Mouse (Mus musculus) stomach, embryonic 15.5 days (tissue): ENCODE data around the gene Asxl2. TPM values are rescaled to one million over a fixed set of nuclear protein-coding genes. Genes with fewer than 3 reads are reported as not detected.

Experiments
- ATAC-seq: fragments of 200-750 bp; cut with Nextera tagmentation; 2 replicates; pipeline ENCODE4 v1.8.0; 2017; ENCODE audit warnings: low read depth, moderate number of reproducible peaks, moderate TSS enrichment; ENCODE audit not compliant: insufficient read depth, low FRiP score
- H3K27ac ChIP-seq: fragments of 300-500 bp; sonication (generic); 2 replicates; pipeline ENCODE4 v1.5.1; 2015; ENCODE audit warnings: mild to moderate bottlenecking, inconsistent platforms
- H3K27me3 ChIP-seq: fragments of 300-500 bp; sonication (generic); replicated peaks from 2 replicates; pipeline ENCODE4 v1.6.1; 2015; ENCODE audit warnings: inconsistent platforms
- H3K36me3 ChIP-seq: fragments of 300-500 bp; sonication (generic); 2 replicates; pipeline ENCODE4 v1.6.1; 2015; ENCODE audit warnings: inconsistent platforms
- H3K4me1 ChIP-seq: fragments of 300-500 bp; sonication (generic); 2 replicates; pipeline ENCODE4 v1.6.1; 2015; ENCODE audit warnings: inconsistent platforms
- H3K4me2 ChIP-seq: fragments of 300-500 bp; sonication (generic); 2 replicates; pipeline ENCODE4 v1.6.1; 2015; ENCODE audit warnings: mild to moderate bottlenecking, inconsistent platforms
- H3K4me3 ChIP-seq: fragments of 300-500 bp; sonication (generic); replicated peaks from 2 replicates; pipeline ENCODE4 v1.5.1; 2015; ENCODE audit warnings: inconsistent platforms
- H3K9ac ChIP-seq: fragments of 300-500 bp; sonication (generic); 2 replicates; pipeline ENCODE4 v1.6.1; 2015; ENCODE audit warnings: inconsistent platforms
- H3K9me3 ChIP-seq: fragments of 300-500 bp; sonication (generic); 2 replicates; pipeline ENCODE4 v1.6.1; 2016; ENCODE audit warnings: inconsistent platforms
- WGBS: fragments of 180-500 bp; shearing (Covaris S2); methylation state at CpG from one replicate; pipeline ENCODE4 v1.1.7; 2015; 5-methylcytosine and 5-hydroxymethylcytosine counted together
- polyA plus RNA-seq: library from polyadenylated mRNA; unstranded; fragments of >200 nt; fragmentation: Nextera tagmentation; extraction: Ambion mirVana; gene quantifications from 2 replicates; pipeline ENCODE4 v1.2.1, GENCODE M21; 2015

Gene Asxl2
- 16.4 and 19.5 TPM in 2 replicates for polyA plus RNA-seq

DNA sequence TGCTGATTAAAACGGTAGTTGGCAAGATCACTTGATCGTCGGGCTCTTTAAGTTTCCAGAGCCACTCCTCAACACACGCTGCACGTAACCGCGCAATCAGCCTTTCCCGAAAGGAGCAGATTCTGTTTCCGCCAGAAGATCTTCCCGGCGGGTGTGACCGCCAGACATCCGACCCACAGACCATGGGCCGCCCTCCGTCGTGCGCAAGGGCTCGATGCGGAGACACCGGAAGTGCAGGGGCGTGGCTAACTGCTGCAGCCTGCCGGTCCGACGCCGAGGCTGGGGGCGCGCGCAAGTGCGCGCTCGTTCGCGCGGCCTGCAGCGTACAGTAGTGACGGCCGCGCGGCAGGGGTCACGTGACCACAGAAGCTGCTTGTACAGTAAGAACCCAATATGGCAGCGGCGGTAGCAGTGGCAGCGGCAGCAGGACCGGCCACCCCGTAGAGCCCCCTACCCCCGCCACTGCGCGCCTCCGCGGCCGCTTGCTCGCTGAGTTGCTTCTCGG, at the start of gene Asxl2:
Gene Asxl2 (plus strand): TSS at position 328 of the 505 bp plus-strand sequence.
- Histone ChIP-seq H3K4me1 (peaks cover 8% of the 10 kb centered on the region; the same call in 1 of the 2 replicates), H3K27ac (peak within 1 kb of the TSS; percentile 99), H3K4me3 (peak within 1 kb of the TSS; percentile 98), H3K9ac (peak within 1 kb of the TSS; percentile 93), H3K4me2 (peak within 1 kb of the TSS; percentile 60), H3K36me3 (peaks cover 4% of the 10 kb centered on the region; the same call in 1 of the 2 replicates), H3K9me3 (no peaks in the 10 kb centered on the region), H3K27me3 (no peaks in the 10 kb centered on the region)
- under 1% methylated on average over 53 of the region's 53 CpGs for WGBS
- peak; percentile 95 for ATAC-seq

DNA sequence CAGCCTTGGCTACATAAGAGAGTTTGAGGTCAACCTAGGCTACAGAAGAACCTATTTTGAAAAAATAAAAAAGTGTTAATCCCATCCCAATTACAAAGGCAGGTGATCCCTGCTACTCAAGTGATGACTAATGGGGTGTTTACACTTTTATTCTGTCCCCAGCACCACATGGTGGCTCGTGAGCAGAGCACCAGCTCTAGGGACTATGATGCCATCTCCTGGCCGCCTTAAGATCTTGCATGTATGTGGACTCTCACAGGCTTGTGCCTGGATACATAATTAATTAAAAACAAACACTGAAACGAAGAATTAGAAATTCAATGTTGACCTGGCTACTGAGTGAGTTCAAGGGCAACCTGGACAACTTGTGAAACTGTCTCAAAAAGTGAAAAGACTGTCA, 49.5 kb upstream of the Asxl2 start:
- Histone ChIP-seq H3K9me3 (no peaks in the 10 kb centered on the region), H3K4me2 (no peak overlapping the region), H3K4me1 (no peaks in the 10 kb centered on the region), H3K27ac (no peak overlapping the region), H3K4me3 (no peak overlapping the region), H3K36me3 (no peaks in the 10 kb centered on the region), H3K27me3 (no peaks in the 10 kb centered on the region), H3K9ac (no peak overlapping the region)
- WGBS, result 22% methylated on average over 3 of the region's 3 CpGs
- ATAC-seq, result no peak

DNA sequence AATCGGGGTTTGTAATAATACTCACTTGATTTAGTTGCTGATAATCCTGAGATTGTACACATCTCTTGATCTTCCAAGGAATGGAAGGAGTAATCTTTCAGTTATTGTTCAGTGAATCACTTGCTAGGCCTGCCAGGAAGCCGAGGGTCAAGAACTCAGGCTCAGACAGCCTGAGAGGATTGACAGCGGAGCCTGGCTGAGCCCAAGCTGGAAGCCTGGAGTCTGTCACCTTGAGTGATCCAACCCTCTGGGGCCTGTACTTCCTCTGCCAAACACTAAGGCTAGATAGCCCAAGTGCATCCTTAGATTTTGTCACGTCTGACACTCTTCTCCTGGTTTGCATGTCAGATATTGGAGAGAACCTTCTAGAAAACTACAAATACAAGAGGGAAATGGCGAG, 48.9 kb upstream of the Asxl2 start:
- H3K4me1 ChIP-seq, result no peaks in the 10 kb centered on the region
- no peak overlapping the region for H3K27ac ChIP-seq
- H3K27me3 ChIP-seq, result no peaks in the 10 kb centered on the region
- no peak overlapping the region for H3K4me3 ChIP-seq
- no peak overlapping the region for H3K4me2 ChIP-seq
- H3K9ac ChIP-seq, result no peak overlapping the region
- no peaks in the 10 kb centered on the region for H3K9me3 ChIP-seq
- 74% methylated on average over 5 of the region's 5 CpGs for WGBS
- peaks cover 2% of the 10 kb centered on the region; the same call in 1 of the 2 replicates for H3K36me3 ChIP-seq
- no peak for ATAC-seq

DNA sequence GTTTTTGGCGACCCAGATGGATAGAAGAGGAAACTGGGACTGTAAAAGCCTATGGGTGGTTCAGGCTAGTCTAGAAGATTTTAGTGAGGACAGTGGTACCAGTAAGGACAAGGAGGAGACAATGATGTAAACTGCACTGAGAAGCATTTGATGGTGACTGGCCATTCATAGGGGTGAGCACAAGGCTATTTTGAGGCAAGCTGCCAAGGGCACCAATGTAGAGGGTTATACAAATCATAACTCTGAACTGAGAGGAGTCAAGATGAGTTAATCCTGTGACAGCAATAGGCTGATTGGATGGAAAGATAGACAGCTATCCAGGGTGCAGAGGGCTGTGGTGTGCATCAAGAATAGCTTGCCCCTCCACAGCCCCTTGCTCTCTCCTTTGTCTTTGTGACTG, 41.8 kb upstream of the Asxl2 start:
- WGBS, result 62% methylated on average over 1 of the region's 1 CpGs
- Histone ChIP-seq H3K4me2 (no peak overlapping the region), H3K36me3 (peaks cover 13% of the 10 kb centered on the region; the same call in 1 of the 2 replicates), H3K4me3 (no peak overlapping the region), H3K9me3 (no peaks in the 10 kb centered on the region), H3K27me3 (no peaks in the 10 kb centered on the region), H3K27ac (no peak overlapping the region), H3K9ac (no peak overlapping the region), H3K4me1 (no peaks in the 10 kb centered on the region)
- ATAC-seq, result no peak

DNA sequence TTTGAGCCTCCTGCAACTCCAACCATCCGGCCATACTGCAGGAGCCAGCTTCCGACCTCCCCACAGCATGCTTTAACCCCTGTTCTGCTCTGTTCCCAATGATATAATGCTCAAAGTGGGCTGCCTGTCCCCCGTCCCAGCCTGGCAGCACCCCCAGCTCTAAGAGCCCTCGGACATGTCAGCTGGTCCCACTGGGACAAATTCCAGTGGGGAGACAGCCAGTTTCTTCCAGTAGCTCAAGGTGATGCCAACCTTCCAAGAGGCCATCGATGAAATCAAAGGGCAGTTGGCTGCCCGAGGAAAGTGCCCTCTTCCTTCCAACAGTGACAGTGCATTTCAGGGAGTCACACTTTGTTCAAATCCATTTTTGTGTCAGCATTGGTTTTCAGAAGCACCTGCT, 41.4 kb upstream of the Asxl2 start:
- Histone ChIP-seq H3K9me3 (no peaks in the 10 kb centered on the region), H3K36me3 (peaks cover 13% of the 10 kb centered on the region; the same call in 1 of the 2 replicates), H3K4me3 (no peak overlapping the region), H3K4me1 (no peaks in the 10 kb centered on the region), H3K27ac (no peak overlapping the region), H3K4me2 (no peak overlapping the region), H3K27me3 (no peaks in the 10 kb centered on the region), H3K9ac (no peak overlapping the region)
- 80% methylated on average over 6 of the region's 6 CpGs for WGBS
- ATAC-seq, result no peak

DNA sequence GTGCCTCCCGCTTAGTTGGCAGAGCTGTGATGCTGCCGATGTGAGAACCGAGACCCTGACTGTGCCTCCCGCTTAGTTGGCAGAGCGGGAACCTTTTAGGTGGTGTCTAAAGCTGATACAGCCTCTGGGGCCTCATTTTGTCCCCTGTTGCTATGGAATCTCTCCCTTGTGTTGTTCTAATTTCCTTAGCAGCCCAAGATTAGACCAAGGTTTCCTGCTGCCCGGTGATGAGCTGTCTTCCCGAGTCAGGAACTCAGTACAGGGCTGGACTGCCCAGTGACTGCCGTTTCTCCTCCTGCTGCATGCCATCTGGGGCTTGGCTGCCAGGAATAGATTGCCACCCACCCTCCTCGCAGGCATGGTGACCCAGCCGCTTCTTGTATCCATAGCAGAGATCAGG, 40.7 kb upstream of the Asxl2 start:
- peaks cover 15% of the 10 kb centered on the region; the same call in 1 of the 2 replicates for H3K36me3 ChIP-seq
- 71% methylated on average over 10 of the region's 10 CpGs for WGBS

DNA sequence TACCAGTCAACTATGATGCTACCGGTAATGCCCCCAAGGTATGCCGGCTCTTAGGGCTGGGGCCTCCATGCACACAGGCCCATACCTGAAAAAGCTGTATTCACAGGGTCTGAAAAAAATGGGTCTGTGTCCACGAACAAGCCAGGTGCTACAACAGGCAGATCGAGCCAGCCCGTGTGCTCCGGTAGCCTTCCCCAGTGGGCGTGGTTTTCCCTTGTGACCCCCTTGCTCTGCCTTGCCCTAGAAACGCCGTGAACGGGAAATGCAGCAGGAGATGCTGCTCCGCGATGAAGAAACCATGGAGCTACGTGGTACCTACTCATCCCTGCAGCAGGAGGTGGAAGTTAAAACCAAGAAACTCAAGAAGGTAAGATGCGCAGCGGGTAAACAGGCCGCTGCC, 38.8 kb upstream of the Asxl2 start:
- Histone ChIP-seq H3K4me3 (no peak overlapping the region), H3K4me1 (no peaks in the 10 kb centered on the region), H3K9ac (no peak overlapping the region), H3K27me3 (no peaks in the 10 kb centered on the region), H3K27ac (no peak overlapping the region), H3K4me2 (no peak overlapping the region), H3K36me3 (0 out of 2 replicates have a peak, but pooled peaks cover 13% of the 10 kb centered on the region), H3K9me3 (no peaks in the 10 kb centered on the region)
- ATAC-seq, result no peak
- 91% methylated on average over 16 of the region's 16 CpGs for WGBS

More for the DNA sequence above, 40.7 kb upstream of the Asxl2 start:
- Histone ChIP-seq H3K27ac (no peak overlapping the region), H3K9ac (no peak overlapping the region), H3K4me2 (no peak overlapping the region), H3K4me3 (no peak overlapping the region), H3K9me3 (no peaks in the 10 kb centered on the region), H3K27me3 (no peaks in the 10 kb centered on the region), H3K4me1 (no peaks in the 10 kb centered on the region)
- no peak for ATAC-seq

DNA sequence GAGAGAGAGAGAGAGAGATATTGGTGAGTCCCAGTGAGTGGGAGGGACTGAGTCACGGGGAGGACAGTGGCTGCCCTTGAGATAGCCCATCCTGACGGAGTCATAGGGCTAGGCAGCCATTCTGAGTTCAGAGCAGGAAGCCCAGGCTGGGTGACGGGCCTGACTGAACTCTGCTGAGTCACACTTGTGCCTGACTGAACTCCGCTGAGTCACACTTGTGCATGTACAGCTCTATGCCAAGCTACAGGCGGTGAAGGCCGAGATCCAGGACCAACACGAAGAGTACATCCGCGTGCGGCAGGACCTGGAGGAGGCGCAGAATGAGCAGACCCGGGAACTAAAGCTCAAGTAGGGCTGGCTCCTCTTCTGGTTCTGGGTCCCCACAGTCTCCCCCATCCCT, 37.3 kb upstream of the Asxl2 start:
- Histone ChIP-seq H3K36me3 (0 out of 2 replicates have a peak, but pooled peaks cover 13% of the 10 kb centered on the region), H3K9ac (no peak overlapping the region), H3K4me1 (no peaks in the 10 kb centered on the region), H3K9me3 (no peaks in the 10 kb centered on the region), H3K27me3 (no peaks in the 10 kb centered on the region), H3K27ac (no peak overlapping the region), H3K4me2 (no peak overlapping the region), H3K4me3 (no peak overlapping the region)
- 87% methylated on average over 12 of the region's 12 CpGs for WGBS
- ATAC-seq, result no peak

DNA sequence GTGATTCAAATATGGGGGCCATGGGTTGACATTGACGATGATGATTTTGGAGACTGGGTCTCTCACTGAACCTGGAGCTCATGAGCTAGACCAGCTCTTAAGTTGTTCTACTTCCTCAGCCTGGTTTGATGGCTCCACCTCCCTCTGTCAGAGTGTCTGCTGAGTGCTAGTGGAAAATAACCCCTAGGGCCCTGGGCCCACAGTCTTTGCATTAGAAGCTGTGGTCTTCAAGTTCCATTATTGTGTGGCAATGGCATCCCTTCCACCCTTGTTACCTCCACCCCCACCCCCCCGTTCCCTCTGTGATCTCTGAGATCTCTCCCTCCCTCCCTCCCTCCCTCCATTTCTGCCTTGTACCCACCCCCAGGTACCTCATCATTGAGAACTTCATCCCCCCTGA, 36.6 kb upstream of the Asxl2 start:
- H3K4me3 ChIP-seq, result no peak overlapping the region
- 91% methylated on average over 2 of the region's 2 CpGs for WGBS
- no peak overlapping the region for H3K4me2 ChIP-seq
- H3K9ac ChIP-seq, result no peak overlapping the region
- no peak for ATAC-seq
- 0 out of 2 replicates have a peak, but pooled peaks cover 13% of the 10 kb centered on the region for H3K36me3 ChIP-seq
- H3K27me3 ChIP-seq, result no peaks in the 10 kb centered on the region
- no peak overlapping the region for H3K27ac ChIP-seq
- H3K4me1 ChIP-seq, result no peaks in the 10 kb centered on the region
- H3K9me3 ChIP-seq, result no peaks in the 10 kb centered on the region

DNA sequence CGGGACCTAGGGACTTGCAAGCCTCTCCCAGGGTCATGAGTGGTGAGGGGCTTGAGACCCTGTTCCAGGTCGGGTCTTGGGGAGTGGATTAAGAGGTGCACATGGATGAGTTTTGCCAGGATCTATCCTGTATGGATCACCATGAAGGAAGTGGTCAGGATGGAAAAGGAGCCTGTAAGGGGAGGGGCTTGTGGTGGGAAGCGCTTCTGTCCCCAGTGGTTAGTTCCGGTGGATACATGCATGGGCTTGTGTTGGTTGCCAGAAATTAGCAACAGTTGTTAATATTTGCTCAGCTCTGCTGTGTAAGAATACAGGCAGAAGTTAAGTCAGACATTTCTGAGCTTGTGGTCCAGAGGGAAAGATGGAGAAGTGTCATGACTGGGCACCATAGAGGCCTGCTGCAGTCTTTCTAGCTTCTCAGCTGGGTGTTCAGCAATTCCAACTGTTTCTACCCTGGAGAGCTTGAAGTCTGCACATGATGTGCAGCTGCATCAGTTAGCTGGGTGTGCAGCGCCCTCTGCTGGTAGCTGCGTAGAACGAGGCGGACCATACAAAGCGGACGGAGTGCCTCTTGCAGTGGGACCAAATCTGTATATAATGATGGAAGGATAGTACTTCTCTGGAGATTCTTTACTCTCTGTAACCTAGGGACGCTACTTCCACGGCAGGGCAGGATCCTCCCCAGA, 35.9 kb upstream of the Asxl2 start:
- no peaks in the 10 kb centered on the region for H3K27me3 ChIP-seq
- no peaks in the 10 kb centered on the region for H3K9me3 ChIP-seq
- no peak overlapping the region for H3K4me2 ChIP-seq
- H3K4me1 ChIP-seq, result no peaks in the 10 kb centered on the region
- H3K27ac ChIP-seq, result no peak overlapping the region
- peak; percentile 61 for ATAC-seq
- WGBS, result 36% methylated on average over 12 of the region's 12 CpGs
- H3K4me3 ChIP-seq, result no peak overlapping the region
- no peak overlapping the region for H3K9ac ChIP-seq
- H3K36me3 ChIP-seq, result 0 out of 2 replicates have a peak, but pooled peaks cover 13% of the 10 kb centered on the region

DNA sequence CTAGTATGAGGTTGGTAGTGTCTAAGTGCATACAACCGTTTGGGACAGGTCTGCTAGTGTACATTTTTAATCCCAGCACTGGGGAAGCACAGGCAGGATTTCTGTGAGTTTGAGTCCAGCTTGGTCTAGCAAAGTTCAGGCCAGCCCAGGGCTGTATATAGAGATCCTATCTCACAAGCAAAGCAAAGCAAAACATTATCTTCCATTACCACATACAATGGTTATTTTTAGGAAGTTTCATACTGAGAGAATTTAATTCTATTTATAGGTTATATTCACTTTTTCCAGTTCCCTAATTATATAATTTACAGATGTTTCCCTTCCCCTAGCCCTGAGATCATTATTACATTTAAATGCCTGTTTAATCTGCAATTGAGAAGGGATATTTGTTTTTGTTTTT, 35.4 kb upstream of the Asxl2 start:
- Histone ChIP-seq H3K4me2 (no peak overlapping the region), H3K9me3 (no peaks in the 10 kb centered on the region), H3K4me1 (no peaks in the 10 kb centered on the region), H3K4me3 (no peak overlapping the region), H3K9ac (no peak overlapping the region), H3K27ac (no peak overlapping the region), H3K36me3 (0 out of 2 replicates have a peak, but pooled peaks cover 13% of the 10 kb centered on the region), H3K27me3 (no peaks in the 10 kb centered on the region)
- no peak for ATAC-seq
- WGBS, result 60% methylated on average over 1 of the region's 1 CpGs

DNA sequence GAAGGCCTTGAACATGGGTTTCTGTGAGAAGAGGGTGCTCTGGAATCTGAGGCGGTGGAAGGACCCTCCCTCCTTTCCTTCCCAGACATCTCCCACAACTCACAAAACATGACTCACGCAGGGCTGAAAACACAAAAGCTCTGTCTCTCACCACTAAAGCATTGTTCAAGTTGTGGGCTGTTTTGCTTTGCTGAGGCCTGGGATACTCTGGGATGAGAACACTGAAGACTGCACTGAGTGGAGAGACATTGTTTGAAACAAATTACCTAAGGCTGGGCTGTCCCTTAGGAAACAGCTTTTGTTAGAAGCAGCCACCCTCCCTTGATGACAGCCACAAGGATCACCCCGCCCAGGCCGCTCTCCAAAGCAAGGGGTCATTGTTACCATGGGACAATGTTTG, 33.5 kb upstream of the Asxl2 start:
- no peaks in the 10 kb centered on the region for H3K9me3 ChIP-seq
- H3K9ac ChIP-seq, result no peak overlapping the region
- no peak overlapping the region for H3K4me2 ChIP-seq
- H3K27me3 ChIP-seq, result no peaks in the 10 kb centered on the region
- no peak overlapping the region for H3K27ac ChIP-seq
- no peak for ATAC-seq
- H3K4me3 ChIP-seq, result no peak overlapping the region
- 0 out of 2 replicates have a peak, but pooled peaks cover 7% of the 10 kb centered on the region for H3K36me3 ChIP-seq
- 68% methylated on average over 4 of the region's 4 CpGs for WGBS
- H3K4me1 ChIP-seq, result no peaks in the 10 kb centered on the region
